Mouse (Mus musculus) forebrain, embryonic 13.5 days (tissue): ENCODE data around the gene Crispld2. TPM values are rescaled to one million over a fixed set of nuclear protein-coding genes. Genes with fewer than 3 reads are reported as not detected.

Source experiments
- ATAC-seq: fragments of 200-750 bp; cut with Nextera tagmentation; 2 replicates; pipeline ENCODE4 v1.8.0; 2017
- H3K27ac ChIP-seq: fragments of 300-500 bp; sonication (generic); 2 replicates; pipeline ENCODE4 v1.5.1; 2015; ENCODE audit warnings: inconsistent platforms, mild to moderate bottlenecking, moderate library complexity
- H3K27me3 ChIP-seq: fragments of 300-500 bp; sonication (generic); 2 replicates; pipeline ENCODE4 v1.6.1; 2015; ENCODE audit warnings: mild to moderate bottlenecking, inconsistent platforms
- H3K36me3 ChIP-seq: fragments of 300-500 bp; sonication (generic); 2 replicates; pipeline ENCODE4 v1.6.1; 2015; ENCODE audit warnings: mild to moderate bottlenecking, inconsistent platforms; ENCODE audit not compliant: poor library complexity, severe bottlenecking
- H3K4me1 ChIP-seq: fragments of 300-500 bp; sonication (generic); 2 replicates; pipeline ENCODE4 v1.6.1; 2015; ENCODE audit warnings: inconsistent platforms
- H3K4me2 ChIP-seq: fragments of 300-500 bp; sonication (generic); 2 replicates; pipeline ENCODE4 v1.6.1; 2015; ENCODE audit warnings: inconsistent platforms, mild to moderate bottlenecking, moderate library complexity
- H3K4me3 ChIP-seq: fragments of 300-500 bp; sonication (generic); 2 replicates; pipeline ENCODE4 v1.5.1; 2015; ENCODE audit warnings: mild to moderate bottlenecking, inconsistent platforms
- H3K9ac ChIP-seq: fragments of 300-500 bp; sonication (generic); 2 replicates; pipeline ENCODE4 v1.6.1; 2015; ENCODE audit warnings: mild to moderate bottlenecking, inconsistent platforms
- H3K9me3 ChIP-seq: fragments of 300-500 bp; sonication (generic); replicated peaks from 2 replicates; pipeline ENCODE4 v1.6.1; 2016; ENCODE audit warnings: inconsistent platforms
- WGBS: fragments of 180-500 bp; shearing (Covaris S2); methylation state at CpG from one replicate; pipeline ENCODE4 v1.1.7; 2015; 5-methylcytosine and 5-hydroxymethylcytosine counted together
- polyA plus RNA-seq: library from polyadenylated mRNA; unstranded; fragments of >200 nt; fragmentation: Nextera tagmentation; extraction: Ambion mirVana; gene quantifications from 2 replicates; pipeline ENCODE4 v1.2.1, GENCODE M21; 2015

Crispld2 gene
- polyA plus RNA-seq, 1 experiment from 2014 or later = 0.90 TPM

DNA sequence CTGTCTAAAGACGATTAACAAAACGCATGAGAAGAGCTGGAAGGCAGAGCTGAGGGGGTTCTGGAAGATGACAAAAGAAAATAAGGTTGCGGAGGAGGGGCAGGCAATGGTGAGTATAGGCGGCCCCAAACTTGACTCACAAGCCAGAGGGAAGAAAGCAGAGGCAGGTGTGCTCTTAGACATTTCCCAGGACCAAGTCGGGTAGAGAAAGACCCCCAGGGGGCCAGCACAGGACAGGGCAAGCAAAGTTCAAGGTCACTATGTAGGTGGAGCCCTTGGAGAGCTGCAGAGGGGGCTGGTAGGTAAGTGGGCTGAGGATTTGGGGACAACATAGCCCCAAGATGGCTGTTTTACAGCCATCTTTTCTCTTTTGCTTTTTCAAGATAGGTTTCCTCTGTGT, 87.1 kb downstream of the Crispld2 start:
- ATAC-seq = no peak
- H3K4me3 ChIP-seq = no peak overlapping the region
- 61% methylated on average over 5 of the region's 5 CpGs for WGBS

DNA sequence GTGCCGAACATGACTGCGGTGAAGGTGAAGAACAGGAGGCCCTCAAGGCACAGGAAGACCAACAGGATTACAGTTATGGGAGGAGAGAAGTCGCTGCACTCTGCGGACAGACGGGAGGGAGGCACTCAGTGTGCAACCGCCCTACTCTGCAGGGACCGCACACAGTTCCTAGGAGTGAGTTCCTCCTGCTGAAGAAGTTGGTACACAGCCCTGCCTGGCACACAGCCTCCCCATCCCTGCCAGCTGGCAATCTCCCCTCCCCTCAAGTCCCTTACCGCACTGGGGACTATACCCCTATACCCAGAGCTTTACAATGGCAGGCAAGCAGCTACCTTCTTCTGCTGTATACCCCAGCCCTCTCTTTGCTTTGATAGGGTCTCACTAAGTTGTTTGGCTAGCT, 91.0 kb downstream of the Crispld2 start:
- H3K4me1 ChIP-seq = no peaks in the 10 kb centered on the region
- no peak overlapping the region for H3K9ac ChIP-seq
- no peak overlapping the region for H3K4me2 ChIP-seq
- H3K9me3 ChIP-seq = no peaks in the 10 kb centered on the region
- no peak overlapping the region for H3K4me3 ChIP-seq
- no peak overlapping the region for H3K27ac ChIP-seq
- 88% methylated on average over 8 of the region's 8 CpGs for WGBS
- peaks cover 80% of the 10 kb centered on the region for H3K36me3 ChIP-seq
- ATAC-seq = 0 out of 2 replicates have a peak, but pooled peaks have one; percentile 27
- no peaks in the 10 kb centered on the region for H3K27me3 ChIP-seq

More for the DNA sequence above, 87.1 kb downstream of the Crispld2 start:
- H3K4me2 ChIP-seq = no peak overlapping the region
- H3K9ac ChIP-seq = no peak overlapping the region
- no peaks in the 10 kb centered on the region for H3K4me1 ChIP-seq
- H3K36me3 ChIP-seq = peaks cover 43% of the 10 kb centered on the region
- no peaks in the 10 kb centered on the region for H3K9me3 ChIP-seq
- H3K27me3 ChIP-seq = no peaks in the 10 kb centered on the region
- H3K27ac ChIP-seq = no peak overlapping the region

DNA sequence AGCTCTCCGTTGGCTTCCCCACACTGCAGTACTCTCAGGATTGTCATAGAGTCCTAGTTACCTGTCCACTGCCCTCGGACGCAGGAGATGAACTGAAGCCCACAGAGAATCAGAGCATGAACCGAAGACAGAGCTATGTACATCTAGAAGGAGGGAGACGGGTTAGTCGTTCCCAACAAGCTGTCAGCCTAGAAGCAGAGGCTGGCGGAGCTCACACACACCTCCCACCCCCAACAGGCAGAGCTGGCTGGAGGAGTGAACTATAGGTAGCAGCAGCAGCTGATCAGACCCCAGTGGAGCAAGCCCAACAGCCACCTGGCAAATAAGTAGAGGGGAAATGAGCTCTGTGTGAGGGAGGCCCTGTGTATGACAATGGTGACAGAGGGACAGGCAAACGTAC, 92.5 kb downstream of the Crispld2 start:
- H3K4me3 ChIP-seq = no peak overlapping the region
- H3K27me3 ChIP-seq = no peaks in the 10 kb centered on the region
- H3K9me3 ChIP-seq = no peaks in the 10 kb centered on the region
- H3K4me2 ChIP-seq = no peak overlapping the region
- WGBS = 89% methylated on average over 8 of the region's 8 CpGs
- no peak overlapping the region for H3K27ac ChIP-seq
- no peaks in the 10 kb centered on the region for H3K4me1 ChIP-seq
- peaks cover 87% of the 10 kb centered on the region for H3K36me3 ChIP-seq
- ATAC-seq = no peak
- no peak overlapping the region for H3K9ac ChIP-seq

DNA sequence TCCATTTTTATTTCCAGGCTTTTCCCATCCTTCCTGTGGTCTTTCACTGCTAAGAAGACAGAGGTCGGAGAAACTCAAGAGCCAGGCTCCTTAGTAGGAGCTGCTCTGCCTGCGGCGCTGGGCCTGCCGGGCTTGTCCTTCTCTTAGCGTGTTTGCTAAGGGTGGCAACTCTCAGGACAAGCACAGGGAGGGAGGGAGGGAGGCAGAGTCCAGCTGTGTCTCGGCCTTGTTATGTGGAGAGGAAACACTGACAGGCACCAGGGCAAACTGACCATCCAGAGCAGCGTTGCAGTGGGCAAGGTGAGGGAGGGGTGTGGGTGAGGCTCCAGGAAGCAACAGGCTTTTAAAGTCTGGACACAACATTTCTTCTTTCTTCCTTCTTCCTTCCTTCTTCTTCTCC, 97.3 kb downstream of the Crispld2 start:
- Histone ChIP-seq H3K4me1 (no peaks in the 10 kb centered on the region), H3K36me3 (peaks cover 83% of the 10 kb centered on the region), H3K9ac (no peak overlapping the region), H3K4me3 (no peak overlapping the region), H3K27me3 (no peaks in the 10 kb centered on the region), H3K27ac (no peak overlapping the region), H3K4me2 (no peak overlapping the region), H3K9me3 (no peaks in the 10 kb centered on the region)
- ATAC-seq = no peak
- 81% methylated on average over 7 of the region's 7 CpGs for WGBS

DNA sequence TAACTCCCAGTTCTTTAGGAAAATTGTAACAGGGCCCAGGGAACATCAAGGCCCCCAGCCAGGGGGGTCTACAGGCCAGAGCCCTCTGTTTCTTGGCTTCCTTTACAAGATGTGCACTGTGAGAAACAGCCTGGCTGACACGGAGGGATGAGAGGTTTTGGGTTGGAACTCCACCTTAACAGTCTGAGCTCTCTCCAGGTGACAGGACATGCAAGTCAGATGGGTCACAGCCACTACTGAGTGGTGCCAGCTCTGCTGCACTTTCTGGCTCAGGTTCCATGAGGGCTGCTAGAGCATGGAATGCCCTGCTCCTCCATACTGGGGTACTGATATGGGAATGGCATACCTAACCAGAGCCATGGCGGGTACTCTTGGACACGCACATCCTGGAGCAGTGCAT, 98.8 kb downstream of the Crispld2 start:
- Histone ChIP-seq H3K36me3 (peaks cover 68% of the 10 kb centered on the region), H3K27ac (no peak overlapping the region), H3K27me3 (no peaks in the 10 kb centered on the region), H3K9me3 (no peaks in the 10 kb centered on the region), H3K9ac (no peak overlapping the region), H3K4me3 (no peak overlapping the region), H3K4me2 (no peak overlapping the region), H3K4me1 (no peaks in the 10 kb centered on the region)
- 97% methylated on average over 3 of the region's 3 CpGs for WGBS
- no peak for ATAC-seq

DNA sequence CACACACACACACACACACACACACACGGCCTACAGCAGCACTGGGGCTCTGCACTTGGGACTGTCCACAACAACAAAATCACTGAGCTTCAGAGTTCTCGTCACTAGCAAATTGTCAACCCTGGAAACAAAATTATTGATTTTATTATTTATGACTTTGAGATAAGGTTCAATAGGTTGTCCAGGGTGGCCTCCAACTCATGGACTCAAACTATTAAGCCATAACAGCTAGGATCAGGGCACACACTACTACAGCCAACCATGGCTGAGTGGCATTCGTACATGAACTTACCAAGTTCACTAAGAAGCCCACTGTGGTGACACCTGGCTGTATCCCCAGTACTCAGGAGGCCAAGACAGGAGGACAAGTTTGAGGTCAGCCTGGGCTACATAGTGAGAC, 100.9 kb downstream of the Crispld2 start:
- H3K4me2 ChIP-seq = no peak overlapping the region
- H3K4me1 ChIP-seq = 0 out of 2 replicates have a peak, but pooled peaks cover 4% of the 10 kb centered on the region
- WGBS = 95% methylated on average over 3 of the region's 3 CpGs
- H3K27ac ChIP-seq = no peak overlapping the region
- H3K36me3 ChIP-seq = peaks cover 47% of the 10 kb centered on the region
- H3K9ac ChIP-seq = no peak overlapping the region
- H3K4me3 ChIP-seq = no peak overlapping the region
- H3K27me3 ChIP-seq = no peaks in the 10 kb centered on the region
- no peak for ATAC-seq
- H3K9me3 ChIP-seq = no peaks in the 10 kb centered on the region

DNA sequence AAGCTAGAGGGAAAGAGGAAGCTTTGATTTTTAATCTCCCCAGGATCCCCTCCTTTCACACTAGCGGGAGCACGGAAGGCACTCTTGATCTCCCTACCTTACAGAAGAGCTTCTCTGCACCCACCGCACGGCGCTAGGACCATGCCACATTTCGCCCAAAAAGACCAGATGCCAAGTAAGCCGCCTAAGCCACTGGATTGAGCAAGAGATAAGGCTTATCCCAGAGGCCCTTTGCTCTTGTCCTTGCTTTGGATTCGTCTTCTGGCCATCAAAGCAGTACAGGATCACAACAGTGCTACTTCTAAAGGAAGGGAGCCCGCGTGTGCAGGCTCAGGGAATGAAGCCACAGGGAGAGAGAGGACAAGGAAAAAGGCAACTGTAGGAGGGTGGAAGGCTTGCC, 102.6 kb downstream of the Crispld2 start:
- no peak overlapping the region for H3K4me2 ChIP-seq
- no peak overlapping the region for H3K27ac ChIP-seq
- H3K4me1 ChIP-seq = peaks cover 14% of the 10 kb centered on the region
- ATAC-seq = no peak
- no peak overlapping the region for H3K9ac ChIP-seq
- no peaks in the 10 kb centered on the region for H3K9me3 ChIP-seq
- H3K4me3 ChIP-seq = no peak overlapping the region
- 88% methylated on average over 10 of the region's 10 CpGs for WGBS
- no peaks in the 10 kb centered on the region for H3K27me3 ChIP-seq
- H3K36me3 ChIP-seq = peaks cover 38% of the 10 kb centered on the region

DNA sequence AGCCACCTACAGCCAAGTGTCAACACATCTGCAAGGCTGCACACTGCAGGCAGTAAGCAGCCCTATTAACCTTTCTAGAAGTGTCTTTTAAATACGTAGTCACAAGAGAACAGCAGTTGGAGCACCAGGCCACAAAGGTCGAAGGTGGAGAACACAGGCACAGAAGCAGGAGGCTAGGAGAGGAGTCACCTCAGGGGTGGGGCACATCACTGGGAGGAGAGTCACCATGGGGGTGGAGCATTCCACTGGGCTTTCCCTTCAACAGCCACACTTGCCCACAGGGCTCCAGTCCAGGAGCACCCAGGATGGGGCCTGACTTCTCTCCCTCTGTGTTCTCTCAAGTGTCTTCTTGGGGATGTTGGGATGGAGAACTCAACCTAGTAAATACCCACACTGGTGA, 104.2 kb downstream of the Crispld2 start:
- peaks cover 23% of the 10 kb centered on the region for H3K4me1 ChIP-seq
- H3K27me3 ChIP-seq = no peaks in the 10 kb centered on the region
- ATAC-seq = no peak
- no peak overlapping the region for H3K27ac ChIP-seq
- no peak overlapping the region for H3K4me3 ChIP-seq
- H3K36me3 ChIP-seq = peaks cover 22% of the 10 kb centered on the region
- 77% methylated on average over 2 of the region's 2 CpGs for WGBS
- H3K9me3 ChIP-seq = no peaks in the 10 kb centered on the region
- H3K9ac ChIP-seq = no peak overlapping the region
- no peak overlapping the region for H3K4me2 ChIP-seq

DNA sequence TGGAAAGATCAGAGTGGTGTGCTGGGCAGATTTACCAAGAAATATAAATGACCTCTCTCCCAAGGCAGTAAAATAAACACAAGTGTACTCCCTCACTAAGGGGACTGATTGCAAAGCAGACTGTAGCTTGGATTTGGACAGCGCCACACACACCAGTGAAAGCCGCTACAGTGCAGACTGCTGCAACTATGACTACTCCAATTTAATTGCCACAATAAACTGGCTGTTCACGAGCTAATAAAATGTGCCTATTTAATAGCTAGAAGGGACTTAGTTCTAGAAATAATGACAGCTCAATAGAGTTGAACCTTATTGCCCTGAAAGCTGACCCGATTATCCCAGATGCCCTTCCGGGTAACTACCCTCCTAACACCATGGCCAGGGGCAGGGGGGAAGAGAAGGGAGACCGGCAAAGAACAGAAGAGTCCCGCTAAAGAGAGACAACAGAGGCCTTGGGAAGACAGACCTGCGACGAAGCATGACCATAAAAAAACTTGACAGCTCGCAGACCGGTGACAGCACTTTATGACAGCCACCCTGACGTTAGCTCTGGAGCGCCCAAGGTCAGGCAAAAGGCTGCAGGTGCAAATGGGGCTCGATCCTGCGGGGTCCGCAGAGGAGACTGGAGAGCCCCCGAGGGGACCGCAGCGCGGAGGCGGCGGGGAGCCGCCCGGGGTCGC, 108.3 kb downstream of the Crispld2 start:
- 11% methylated on average over 16 of the region's 25 CpGs for WGBS
- H3K27me3 ChIP-seq = no peaks in the 10 kb centered on the region

DNA sequence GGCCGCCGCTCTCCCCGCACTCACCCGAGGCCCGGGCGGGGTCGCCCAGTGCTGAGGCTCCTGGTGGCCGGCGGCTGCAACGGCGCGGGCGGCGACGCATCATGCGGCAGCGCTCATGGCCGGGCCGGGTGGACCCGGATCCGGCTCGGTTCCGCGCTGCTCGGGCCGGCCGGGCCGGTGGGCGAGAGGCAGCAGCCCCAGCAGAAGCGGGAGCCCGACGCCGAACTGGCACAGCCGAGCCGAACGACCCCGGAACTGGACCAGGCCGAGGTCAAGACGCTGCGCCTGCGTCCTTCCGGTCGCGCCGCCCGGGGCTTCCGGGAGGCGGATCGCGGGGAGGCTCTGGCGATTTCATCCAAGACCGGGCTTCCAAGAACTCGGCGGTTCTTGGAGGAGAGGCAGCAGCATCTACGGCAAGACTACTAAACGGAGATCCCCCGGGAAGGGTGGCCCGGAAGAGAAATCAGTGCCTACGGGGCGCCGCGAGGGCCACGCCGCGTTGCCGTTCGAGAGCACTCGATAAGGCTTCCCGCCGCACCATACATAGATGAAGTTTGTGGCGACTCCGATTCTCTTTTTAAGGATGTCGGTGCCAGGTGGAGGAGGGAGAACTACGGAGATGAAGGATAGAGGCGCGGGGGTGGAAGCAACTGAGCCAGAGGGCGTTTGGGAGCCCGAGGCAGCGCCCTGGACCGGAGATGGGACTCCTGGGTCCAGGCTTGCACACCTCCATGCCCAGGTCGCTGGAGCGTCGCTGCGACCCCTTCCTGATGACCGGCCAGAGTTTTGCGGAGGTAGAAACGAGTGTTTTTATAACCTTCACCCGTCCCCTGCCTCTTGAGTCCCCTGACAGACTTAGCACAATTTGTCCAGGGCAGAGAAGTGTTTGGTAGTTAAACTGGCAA, 109.1 kb downstream of the Crispld2 start, which contains the start of gene Zdhhc7:
TSS of gene Zdhhc7 (minus strand) at position 415 of the 905 bp plus-strand sequence.
- Histone ChIP-seq H3K9ac (peak within 1 kb of the TSS; percentile 95), H3K4me3 (peak within 1 kb of the TSS; percentile 97), H3K9me3 (no peaks in the 10 kb centered on the region), H3K4me1 (peaks cover 38% of the 10 kb centered on the region), H3K36me3 (no peaks in the 10 kb centered on the region), H3K4me2 (peak within 1 kb of the TSS; percentile 97), H3K27ac (peak within 1 kb of the TSS; percentile 85), H3K27me3 (no peaks in the 10 kb centered on the region)
- under 1% methylated on average over 71 of the region's 88 CpGs for WGBS
- ATAC-seq = peak; percentile 91

More for the DNA sequence above, 108.3 kb downstream of the Crispld2 start:
- Histone ChIP-seq H3K9ac (peak overlapping the region; percentile 95), H3K4me3 (peak overlapping the region; percentile 97), H3K4me1 (peaks cover 38% of the 10 kb centered on the region), H3K27ac (peak overlapping the region; percentile 85; the same call in 1 of the 2 replicates), H3K36me3 (no peaks in the 10 kb centered on the region), H3K9me3 (no peaks in the 10 kb centered on the region), H3K4me2 (peak overlapping the region; percentile 97)
- ATAC-seq = no peak
